Mouse (Mus musculus) gastrocnemius, adult 2 months (tissue): ENCODE measurements at regions not wholly inside any gene's neighbourhood (a gene's known extent, or its start where the extent isn't known, plus 50 kb on each side); places are given as distances from the start of the nearest gene placed in this dataset.
A peak's percentile ranks its signal among the peaks of the same experiment; 100 is the strongest.

Experiments
- DNase-seq: peaks from one replicate; pipeline ENCODE4 v3.0.0; 2022
- H3K27ac ChIP-seq: fragments of 200-600 bp; 2 replicates; pipeline ENCODE4 v1.8.1; 2022; ENCODE audit warnings: mild to moderate bottlenecking
- H3K4me3 ChIP-seq: fragments of 200-600 bp; 2 replicates; pipeline ENCODE4 v1.8.1; 2022; ENCODE audit warnings: mild to moderate bottlenecking, moderate library complexity
- CTCF ChIP-seq: fragments of 200-600 bp; IDR thresholded peaks from 2 replicates; pipeline ENCODE4 v1.8.1; 2022; ENCODE audit warnings: antibody characterized with exemption, mild to moderate bottlenecking, moderate library complexity
- intact Hi-C: fragments of 180-260 bp; cut with DNase I; formaldehyde crosslinking; loops from one replicate; pipeline ENCODE4 v1.15.1; 2025

GRCm38 (mm10) chr1:121177908-121178311, 154.5 kb downstream of the Insig2 start:
- no peak for TF ChIP-seq CTCF
- Histone ChIP-seq H3K27ac (peak overlapping the region; percentile 40), H3K4me3 (peak overlapping the region; percentile 68)
- intact Hi-C loops: no loop called here
- peak; percentile 38 for DNase-seq

- no peak for DNase-seq
- Histone ChIP-seq H3K27ac (peak overlapping the region; percentile 46; the same call in 1 of the 2 replicates), H3K4me3 (peak overlapping the region; percentile 68)
- intact Hi-C loops: no loop called here
- TF ChIP-seq CTCF: no peak
Observed at GRCm38 (mm10) chr1:121178611-121179245, 153.7 kb downstream of the Insig2 start.

DNA sequence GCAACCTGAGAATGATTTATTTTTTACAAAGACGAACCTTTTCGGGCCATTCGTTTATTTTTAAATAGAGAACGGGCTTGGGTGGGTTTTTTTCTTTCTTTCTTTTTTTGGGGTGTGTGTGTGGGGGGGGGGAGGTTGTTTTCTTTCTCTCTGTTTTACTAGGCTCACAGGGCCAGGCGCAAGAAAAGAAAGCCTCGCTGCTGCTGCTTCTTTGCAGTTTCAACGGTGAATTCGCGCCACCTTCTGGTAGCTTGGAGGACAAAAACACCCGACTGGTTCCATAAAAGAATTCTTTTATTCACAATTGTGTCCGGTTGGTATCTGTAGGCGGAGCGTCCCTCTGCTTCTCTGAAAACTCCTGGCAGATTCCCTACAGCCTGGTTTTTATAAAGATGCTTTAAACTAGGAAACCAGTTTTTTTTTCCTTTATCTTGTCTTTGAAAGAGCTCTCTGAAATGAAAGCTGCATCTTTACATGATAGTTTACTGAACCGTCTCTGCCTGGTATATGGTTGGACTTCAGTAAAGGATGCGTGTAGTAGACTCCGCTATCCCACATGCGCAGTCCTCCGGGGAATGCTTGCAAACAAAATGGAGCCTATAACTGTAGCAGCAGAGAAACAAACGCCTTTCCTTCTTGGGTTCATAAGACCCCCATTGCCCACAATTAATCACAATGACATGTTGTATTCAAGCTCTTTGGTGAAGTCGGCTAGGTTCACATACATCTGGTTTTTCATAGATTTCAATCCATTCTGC, 151.9 kb downstream of the Insig2 start:
- intact Hi-C loops: loop anchor here (1.0 to 10.0 kb wide), 3 partner anchors 224 to 594 kb away; no protein-coding TSS in a partner anchor
- peak; percentile 82 for DNase-seq
- peak; percentile 78 for TF ChIP-seq CTCF
- Histone ChIP-seq H3K4me3 (peak overlapping the region; percentile 56), H3K27ac (peak overlapping the region; percentile 35; the same call in 1 of the 2 replicates)

GRCm38 (mm10) chr1:121188895-121189294, 143.5 kb downstream of the Insig2 start:
- intact Hi-C loops: loop anchor here (10.0 kb wide), 1 partner anchor 216 kb away; no protein-coding TSS in a partner anchor
- no peak overlapping the region for H3K27ac ChIP-seq
- peak; percentile 18; the same call in 1 of the 2 replicates for TF ChIP-seq CTCF
- no peak for DNase-seq
- H3K4me3 ChIP-seq: no peak overlapping the region

DNA sequence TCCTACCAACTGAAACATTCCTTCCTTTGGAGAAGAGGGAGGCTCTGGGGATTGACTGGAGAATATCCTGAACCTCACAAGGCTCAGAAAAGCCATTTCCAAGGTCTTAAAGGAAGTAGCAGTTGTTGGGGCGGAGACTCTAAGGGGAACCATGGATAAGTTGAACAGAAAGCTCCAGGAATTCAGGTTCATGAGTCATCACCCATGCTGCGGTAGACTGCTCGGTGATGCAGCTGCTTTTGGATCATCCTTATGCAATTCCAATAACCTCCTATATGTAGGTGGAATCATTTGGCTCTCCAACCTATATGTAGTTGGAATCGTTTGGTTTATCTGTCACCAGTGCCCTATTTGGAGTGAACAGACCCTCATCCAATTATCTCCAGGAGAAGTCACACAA, 137.6 kb downstream of the Insig2 start:
- intact Hi-C loops: no loop called here
- H3K4me3 ChIP-seq: no peak overlapping the region
- no peak overlapping the region for H3K27ac ChIP-seq
- TF ChIP-seq CTCF: no peak
- no peak for DNase-seq

DNA sequence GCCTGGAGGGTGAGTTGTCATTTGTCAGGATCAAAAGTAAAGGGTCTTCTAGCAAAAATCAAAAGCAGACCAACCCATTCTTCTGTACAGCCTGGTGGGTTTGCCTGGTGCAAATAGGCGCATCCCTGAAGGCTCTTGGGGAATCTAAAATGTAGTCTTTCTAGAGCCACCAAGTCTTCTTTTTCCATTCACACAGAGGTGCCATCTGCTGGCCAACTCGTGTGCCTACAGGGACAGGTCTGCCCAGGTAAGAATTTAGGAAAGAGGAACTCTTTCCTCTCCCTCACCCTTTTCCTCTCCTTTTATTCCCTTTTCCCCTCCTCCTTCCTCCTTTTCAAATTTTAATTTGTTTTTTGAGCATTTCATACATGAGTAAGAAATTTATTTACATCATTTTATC, 116.5 kb downstream of the Insig2 start:
- no peak overlapping the region for H3K4me3 ChIP-seq
- no peak overlapping the region for H3K27ac ChIP-seq
- intact Hi-C loops: loop anchor here (5.0 kb wide), 1 partner anchor 629 kb away; no protein-coding TSS in a partner anchor
- peak; percentile 68 for TF ChIP-seq CTCF
- no peak for DNase-seq

GRCm38 (mm10) chr1:121224250-121224649, 108.1 kb downstream of the Insig2 start:
- no peak for TF ChIP-seq CTCF
- intact Hi-C loops: no loop called here
- DNase-seq: no peak
- no peak overlapping the region for H3K27ac ChIP-seq
- no peak overlapping the region for H3K4me3 ChIP-seq

GRCm38 (mm10) chr1:121226466-121227232, 105.7 kb downstream of the Insig2 start:
- no peak for DNase-seq
- Histone ChIP-seq H3K4me3 (no peak overlapping the region), H3K27ac (no peak overlapping the region)
- TF ChIP-seq CTCF: no peak
- intact Hi-C loops: no loop called here

GRCm38 (mm10) chr1:121227233-121227594, 105.2 kb downstream of the Insig2 start:
- no peak overlapping the region for H3K27ac ChIP-seq
- no peak for TF ChIP-seq CTCF
- no peak overlapping the region for H3K4me3 ChIP-seq
- DNase-seq: no peak
- intact Hi-C loops: no loop called here

DNA sequence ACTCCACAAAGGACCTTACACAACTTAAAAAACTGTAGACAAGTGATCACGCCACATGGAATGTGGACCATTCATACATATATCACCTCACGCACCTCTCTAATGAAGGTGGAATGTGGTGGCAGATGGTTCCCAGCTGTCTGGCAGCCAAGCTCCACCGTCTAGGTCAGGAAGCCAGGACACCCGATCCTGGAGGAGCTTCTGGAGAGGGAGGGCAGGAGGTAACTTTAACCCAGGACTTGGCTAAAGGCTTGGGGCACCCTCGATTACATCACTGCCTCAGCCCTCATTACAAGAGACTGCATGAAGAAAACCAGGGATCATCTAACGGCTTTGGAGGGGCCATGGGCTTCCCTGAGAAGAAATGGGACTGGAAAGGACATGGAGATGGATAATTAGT, 88.8 kb downstream of the Insig2 start:
- no peak for TF ChIP-seq CTCF
- peak; percentile 62 for DNase-seq
- Histone ChIP-seq H3K4me3 (no peak overlapping the region), H3K27ac (no peak overlapping the region)
- intact Hi-C loops: no loop called here

GRCm38 (mm10) chr1:121247556-121247955, 84.8 kb downstream of the Insig2 start:
- no peak overlapping the region for H3K4me3 ChIP-seq
- no peak for TF ChIP-seq CTCF
- no peak overlapping the region for H3K27ac ChIP-seq
- no peak for DNase-seq
- intact Hi-C loops: no loop called here

- no peak overlapping the region for H3K4me3 ChIP-seq
- no peak overlapping the region for H3K27ac ChIP-seq
- no peak for DNase-seq
- intact Hi-C loops: loop anchor here (2.0 kb wide), 1 partner anchor 152 kb away; no protein-coding TSS in a partner anchor
- peak; percentile 62 for TF ChIP-seq CTCF
Observed at GRCm38 (mm10) chr1:121249081-121249480, 83.3 kb downstream of the Insig2 start.

DNA sequence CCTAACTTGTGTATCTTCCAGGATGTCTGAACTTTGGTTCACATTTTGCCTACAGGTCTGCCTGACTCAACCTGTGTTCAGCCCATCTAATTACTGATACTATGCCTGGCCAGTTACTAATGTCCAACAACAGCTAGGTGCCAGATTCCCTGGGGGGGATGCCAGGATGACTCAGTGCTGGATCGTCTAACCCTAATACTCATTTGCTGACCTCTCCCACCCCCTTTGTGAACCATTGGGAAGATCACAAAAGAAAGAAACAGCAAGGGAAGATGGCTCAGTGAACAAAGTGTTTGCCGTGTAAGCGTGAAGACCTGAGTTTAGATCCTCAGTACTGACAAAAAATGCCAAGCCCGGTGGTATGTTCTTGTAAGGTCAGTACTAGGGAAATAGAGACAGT, 81.7 kb downstream of the Insig2 start:
- DNase-seq: no peak
- no peak overlapping the region for H3K4me3 ChIP-seq
- no peak overlapping the region for H3K27ac ChIP-seq
- intact Hi-C loops: no loop called here
- no peak for TF ChIP-seq CTCF
